Mouse (Mus musculus): ENCODE results near the gene Angptl2. TPM values are rescaled to one million over a fixed set of nuclear protein-coding genes. Genes with fewer than 3 reads are reported as not detected.

Angptl2 gene
- polyA plus RNA-seq, 1 experiment: 15.1 TPM

GRCm38 (mm10) chr2:33225921-33226320 is 10.1 kb downstream of the Angptl2 start:
- H3K27ac ChIP-seq (ENCODE audit: insufficient read depth, low read depth, low read length): no peak overlapping the region
- TF ChIP-seq CTCF (IDR thresholded peaks at IDR 0.05; ENCODE audit: low read depth, low read length) (no peak), POLR2A (IDR thresholded peaks at IDR 0.05; ENCODE audit: borderline replicate concordance, low read depth, low read length) (no peak)
- H3K4me1 ChIP-seq (ENCODE audit: control insufficient read depth, insufficient read depth, low read length): peaks cover 16% of the 10 kb centered on the region
- H3K4me3 ChIP-seq (ENCODE audit: insufficient read depth, low read length): no peak overlapping the region

- H3K4me3 ChIP-seq (ENCODE audit: insufficient read depth, low read length): no peak overlapping the region
- peaks cover 8% of the 10 kb centered on the region for H3K4me1 ChIP-seq (ENCODE audit: control insufficient read depth, insufficient read depth, low read length)
- TF ChIP-seq CTCF (IDR thresholded peaks at IDR 0.05; ENCODE audit: low read depth, low read length) (no peak), POLR2A (IDR thresholded peaks at IDR 0.05; ENCODE audit: borderline replicate concordance, low read depth, low read length) (no peak)
- no peak overlapping the region for H3K27ac ChIP-seq (ENCODE audit: insufficient read depth, low read depth, low read length)
These were observed 12.2 kb downstream of the Angptl2 start for GRCm38 (mm10) chr2:33228077-33228476.

DNA sequence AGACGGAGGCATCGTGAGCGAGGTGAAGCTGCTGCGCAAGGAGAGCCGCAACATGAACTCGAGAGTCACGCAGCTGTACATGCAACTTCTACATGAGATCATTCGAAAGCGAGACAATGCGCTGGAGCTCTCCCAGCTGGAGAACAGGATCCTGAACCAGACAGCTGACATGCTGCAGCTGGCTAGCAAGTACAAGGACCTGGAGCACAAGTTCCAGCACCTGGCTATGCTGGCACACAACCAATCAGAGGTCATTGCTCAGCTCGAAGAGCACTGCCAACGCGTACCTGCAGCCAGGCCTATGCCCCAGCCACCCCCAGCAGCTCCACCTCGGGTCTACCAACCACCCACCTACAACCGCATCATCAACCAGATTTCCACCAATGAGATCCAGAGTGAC is 12.7 kb downstream of the Angptl2 start:
- no peak for TF ChIP-seq CTCF (IDR thresholded peaks at IDR 0.05; ENCODE audit: low read depth, low read length)
- no peak for TF ChIP-seq POLR2A (IDR thresholded peaks at IDR 0.05; ENCODE audit: borderline replicate concordance, low read depth, low read length)
- Histone ChIP-seq H3K4me3 (ENCODE audit: insufficient read depth, low read length) (no peak overlapping the region), H3K27ac (ENCODE audit: insufficient read depth, low read depth, low read length) (no peak overlapping the region), H3K4me1 (ENCODE audit: control insufficient read depth, insufficient read depth, low read length) (peaks cover 8% of the 10 kb centered on the region)

- Histone ChIP-seq H3K4me3 (ENCODE audit: insufficient read depth, low read length) (no peak overlapping the region), H3K27ac (ENCODE audit: insufficient read depth, low read depth, low read length) (no peak overlapping the region), H3K4me1 (ENCODE audit: control insufficient read depth, insufficient read depth, low read length) (peaks cover 8% of the 10 kb centered on the region)
- no peak for TF ChIP-seq CTCF (IDR thresholded peaks at IDR 0.05; ENCODE audit: low read depth, low read length)
- no peak for TF ChIP-seq POLR2A (IDR thresholded peaks at IDR 0.05; ENCODE audit: borderline replicate concordance, low read depth, low read length)
These were observed 14.8 kb downstream of the Angptl2 start for GRCm38 (mm10) chr2:33230701-33231100.

DNA sequence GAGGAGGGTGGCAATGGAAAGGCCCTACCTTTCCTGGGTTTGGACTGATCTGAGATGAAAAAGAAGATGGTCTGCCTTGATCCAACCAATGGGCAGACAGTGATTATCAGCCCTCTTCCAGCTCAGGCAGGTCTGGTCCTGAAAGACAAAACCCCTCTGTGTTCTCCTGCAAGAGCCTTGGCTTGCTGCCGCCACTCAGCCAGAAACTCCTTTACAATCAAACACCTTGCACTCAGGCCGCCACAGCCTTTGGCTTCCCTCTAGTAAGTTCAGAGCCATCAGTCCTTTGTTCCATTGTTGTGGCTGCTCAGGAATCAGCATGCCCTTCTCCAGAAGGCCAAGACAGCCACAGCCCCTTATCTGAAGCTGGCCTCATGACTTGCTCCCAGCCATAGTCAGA is 15.9 kb downstream of the Angptl2 start:
- no peak for TF ChIP-seq POLR2A (IDR thresholded peaks at IDR 0.05; ENCODE audit: borderline replicate concordance, low read depth, low read length)
- TF ChIP-seq CTCF (IDR thresholded peaks at IDR 0.05; ENCODE audit: low read depth, low read length): no peak
- Histone ChIP-seq H3K27ac (ENCODE audit: insufficient read depth, low read depth, low read length) (no peak overlapping the region), H3K4me1 (ENCODE audit: control insufficient read depth, insufficient read depth, low read length) (peaks cover 8% of the 10 kb centered on the region), H3K4me3 (ENCODE audit: insufficient read depth, low read length) (no peak overlapping the region)

DNA sequence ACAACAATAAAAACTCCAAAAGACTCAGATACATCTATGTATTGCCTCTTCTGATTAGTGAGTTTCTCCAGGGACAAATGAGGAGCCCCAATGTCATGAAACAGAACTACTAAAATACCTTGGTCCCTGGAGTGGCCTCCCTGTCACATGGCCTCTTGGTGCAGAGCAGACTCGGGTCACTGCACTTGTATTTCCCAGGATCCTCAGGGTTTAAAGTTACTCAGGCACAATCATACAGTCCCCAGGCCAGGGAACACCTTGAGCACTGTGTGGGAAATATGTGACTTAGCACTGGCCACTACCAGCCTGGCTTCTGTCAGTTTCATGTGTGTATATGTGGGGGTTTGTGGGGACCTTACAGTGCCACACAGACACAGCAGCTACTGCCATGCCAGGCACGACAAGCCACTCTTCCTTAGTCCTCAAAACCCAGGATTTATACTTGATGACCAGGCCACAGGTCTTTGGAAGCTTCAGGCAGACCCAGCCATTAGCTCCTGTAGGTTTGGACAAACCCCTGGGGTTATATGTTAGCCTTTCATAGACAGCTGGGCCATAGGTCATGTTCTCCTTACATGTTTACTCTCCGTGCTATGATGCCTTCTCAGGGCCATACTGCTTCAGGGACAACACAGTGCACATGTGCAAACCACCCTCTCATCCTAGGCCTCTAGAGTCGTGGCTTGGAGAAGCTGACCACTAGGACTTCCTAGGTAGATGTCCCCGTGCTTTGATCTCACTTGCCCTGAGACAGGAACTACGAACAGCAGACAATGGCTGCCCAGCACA is 17.1 kb downstream of the Angptl2 start:
- H3K4me1 ChIP-seq (ENCODE audit: control insufficient read depth, insufficient read depth, low read length): peaks cover 6% of the 10 kb centered on the region; the same call in 1 of the 2 replicates
- TF ChIP-seq CTCF (IDR thresholded peaks at IDR 0.05; ENCODE audit: low read depth, low read length) (no peak), POLR2A (IDR thresholded peaks at IDR 0.05; ENCODE audit: borderline replicate concordance, low read depth, low read length) (no peak)
- H3K4me3 ChIP-seq (ENCODE audit: insufficient read depth, low read length): no peak overlapping the region
- H3K27ac ChIP-seq (ENCODE audit: insufficient read depth, low read depth, low read length): no peak overlapping the region

- peaks cover 6% of the 10 kb centered on the region; the same call in 1 of the 2 replicates for H3K4me1 ChIP-seq (ENCODE audit: control insufficient read depth, insufficient read depth, low read length)
- no peak for TF ChIP-seq CTCF (IDR thresholded peaks at IDR 0.05; ENCODE audit: low read depth, low read length)
- no peak for TF ChIP-seq POLR2A (IDR thresholded peaks at IDR 0.05; ENCODE audit: borderline replicate concordance, low read depth, low read length)
- no peak overlapping the region for H3K4me3 ChIP-seq (ENCODE audit: insufficient read depth, low read length)
- no peak overlapping the region for H3K27ac ChIP-seq (ENCODE audit: insufficient read depth, low read depth, low read length)
These were observed 18.0 kb downstream of the Angptl2 start for GRCm38 (mm10) chr2:33233856-33234255.

DNA sequence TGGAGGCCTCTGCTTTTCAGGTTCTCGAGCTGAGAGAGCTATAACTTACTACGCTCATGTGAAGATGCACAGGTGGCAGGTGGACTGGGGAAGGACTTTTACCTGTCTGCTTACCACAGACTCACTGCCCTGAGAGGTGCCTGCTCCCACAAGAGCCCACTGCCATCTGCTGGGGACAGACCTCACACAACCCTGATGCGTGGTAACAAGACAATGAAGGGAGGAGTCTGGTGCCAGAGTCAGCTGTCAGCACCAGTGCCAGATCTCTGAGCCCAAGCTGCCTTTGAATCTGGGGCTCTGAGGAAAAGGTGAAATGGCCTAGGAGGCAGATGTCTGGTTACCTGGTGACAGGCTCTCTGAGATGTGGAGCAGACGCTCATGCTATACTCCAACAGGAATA is 19.0 kb downstream of the Angptl2 start:
- Histone ChIP-seq H3K27ac (ENCODE audit: insufficient read depth, low read depth, low read length) (no peak overlapping the region), H3K4me1 (ENCODE audit: control insufficient read depth, insufficient read depth, low read length) (peaks cover 6% of the 10 kb centered on the region; the same call in 1 of the 2 replicates), H3K4me3 (ENCODE audit: insufficient read depth, low read length) (no peak overlapping the region)
- no peak for TF ChIP-seq CTCF (IDR thresholded peaks at IDR 0.05; ENCODE audit: low read depth, low read length)
- TF ChIP-seq POLR2A (IDR thresholded peaks at IDR 0.05; ENCODE audit: borderline replicate concordance, low read depth, low read length): no peak

DNA sequence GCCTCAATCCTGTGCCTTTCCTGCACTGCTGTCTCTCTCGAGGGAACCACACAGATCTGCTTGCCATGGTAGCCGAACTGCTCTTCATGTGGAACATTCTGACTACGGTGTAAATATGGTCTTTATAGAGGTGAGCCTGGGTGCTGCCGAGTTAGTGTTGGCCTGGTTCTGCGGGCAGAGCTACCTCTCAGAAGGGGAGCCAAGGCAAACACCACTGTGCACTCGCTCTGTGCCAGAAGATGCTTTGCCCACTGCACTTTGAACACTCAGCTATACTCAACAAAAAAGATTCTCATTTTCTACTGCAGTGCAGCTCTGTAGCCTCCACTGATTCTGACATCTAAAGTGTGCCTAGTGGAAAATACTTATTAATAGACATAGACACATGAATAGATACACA is 21.7 kb downstream of the Angptl2 start:
- H3K4me3 ChIP-seq (ENCODE audit: insufficient read depth, low read length): no peak overlapping the region
- H3K4me1 ChIP-seq (ENCODE audit: control insufficient read depth, insufficient read depth, low read length): peaks cover 17% of the 10 kb centered on the region
- H3K27ac ChIP-seq (ENCODE audit: insufficient read depth, low read depth, low read length): no peak overlapping the region
- TF ChIP-seq POLR2A (IDR thresholded peaks at IDR 0.05; ENCODE audit: borderline replicate concordance, low read depth, low read length): no peak
- TF ChIP-seq CTCF (IDR thresholded peaks at IDR 0.05; ENCODE audit: low read depth, low read length): no peak

DNA sequence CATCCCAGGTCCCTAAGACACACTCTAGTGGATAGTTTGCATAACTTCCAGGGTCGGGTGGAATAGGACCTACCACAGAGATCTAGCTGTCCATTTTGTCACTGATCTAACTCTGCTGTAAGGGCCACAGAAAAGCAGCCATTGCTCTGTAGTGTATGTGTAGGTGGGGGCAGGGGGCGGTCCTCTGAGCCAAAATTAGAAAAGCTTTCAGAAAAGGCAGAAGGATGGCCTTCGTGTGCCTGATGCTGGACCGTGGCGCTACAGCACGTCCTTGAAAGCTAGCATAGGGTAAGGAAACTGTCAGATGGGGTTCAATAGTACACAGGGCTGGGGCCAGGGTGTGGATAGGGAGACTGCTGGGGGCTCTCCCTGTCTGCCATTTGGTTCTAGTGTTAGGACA is 29.0 kb downstream of the Angptl2 start:
- TF ChIP-seq CTCF (IDR thresholded peaks at IDR 0.05; ENCODE audit: low read depth, low read length) (no peak), POLR2A (IDR thresholded peaks at IDR 0.05; ENCODE audit: borderline replicate concordance, low read depth, low read length) (no peak)
- H3K4me1 ChIP-seq (ENCODE audit: control insufficient read depth, insufficient read depth, low read length): peaks cover 17% of the 10 kb centered on the region
- no peak overlapping the region for H3K4me3 ChIP-seq (ENCODE audit: insufficient read depth, low read length)
- H3K27ac ChIP-seq (ENCODE audit: insufficient read depth, low read depth, low read length): no peak overlapping the region

Data from bone marrow macrophage, adult 2 months (primary cell).